Mouse (Mus musculus) monocyte, adult 5-6 weeks (primary cell): ENCODE results near the gene Hcrtr1. TPM values are rescaled to one million over a fixed set of nuclear protein-coding genes. Genes with fewer than 3 reads are reported as not detected.

Experiments used
- ATAC-seq: fragments of 153-309, 156-312 bp; replicated peaks from 2 replicates; pipeline ENCODE4 v1.8.0; 2017; ENCODE audit warnings: mild to moderate bottlenecking; ENCODE audit not compliant: low TSS enrichment, insufficient number of reproducible peaks, severe bottlenecking, poor library complexity, low FRiP score
- total RNA-seq: library from RNA; stranded (forward); fragments of 200-1000, 200-491, 200-594 nt; gene quantifications from 3 replicates; pipeline ENCODE4 v1.2.3, GENCODE M21; 2017

Hcrtr1 gene
- total RNA-seq = not detected in 3 replicates

DNA sequence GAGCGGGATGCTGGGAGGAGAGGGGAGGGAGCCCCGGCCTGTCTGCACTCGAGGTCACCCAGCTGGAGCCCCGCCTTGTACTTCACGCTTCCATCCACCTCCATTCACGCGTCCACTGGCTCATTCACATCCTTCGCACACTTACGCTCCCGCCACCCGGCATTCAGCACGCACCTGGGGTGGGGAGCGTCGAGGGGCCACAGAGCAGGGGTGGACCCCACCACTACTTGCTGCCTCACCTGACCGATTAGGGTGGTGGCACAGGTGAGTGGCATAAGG is at the start of gene Hcrtr1:
Hcrtr1 (minus strand) TSS at position 146 of the 279 bp plus-strand sequence.
- no peak for ATAC-seq

DNA sequence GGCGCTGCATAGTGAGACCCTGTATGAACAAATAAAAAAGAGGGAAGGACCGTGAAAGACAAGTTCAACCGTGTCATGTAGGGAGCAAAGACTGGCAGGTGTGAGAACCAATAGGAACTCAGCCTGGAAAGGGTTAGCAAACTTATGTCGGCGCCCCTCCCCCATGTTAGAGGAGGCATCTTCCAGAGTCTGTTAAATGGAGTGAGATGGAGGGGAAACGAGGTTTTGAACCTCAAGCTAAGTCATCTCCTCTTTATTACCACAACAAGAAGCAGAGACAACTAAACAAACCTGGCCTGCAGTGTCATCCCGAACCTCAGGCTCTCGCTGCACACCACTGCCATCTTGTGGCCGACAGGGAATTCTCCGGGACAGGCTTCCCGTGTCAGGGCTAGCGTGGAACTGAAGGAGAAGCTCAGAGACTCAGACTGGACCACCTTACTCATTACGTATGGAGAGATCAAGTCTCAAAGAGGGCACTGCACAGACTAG is 49.7 kb upstream of the Hcrtr1 start:
- ATAC-seq = peak; percentile 83

DNA sequence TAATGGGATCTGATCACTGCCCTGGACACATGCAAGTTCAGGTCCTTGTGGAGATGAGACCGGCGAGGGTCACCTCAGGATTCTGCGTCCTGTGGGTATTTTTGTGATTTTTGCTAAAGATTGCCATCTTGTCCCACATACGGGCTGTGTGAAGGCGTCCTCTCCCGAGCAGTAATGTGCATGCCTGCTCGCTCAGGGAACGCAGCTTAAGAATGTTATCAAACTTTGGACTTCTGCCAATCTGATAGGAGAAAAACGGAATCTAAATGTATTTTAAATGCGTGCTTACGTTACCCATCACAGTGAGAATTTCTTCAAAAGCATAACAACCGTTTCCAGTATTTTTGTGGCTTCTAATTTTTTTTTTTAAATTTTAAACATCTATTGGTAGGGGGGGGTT is 47.7 kb upstream of the Hcrtr1 start:
- no peak for ATAC-seq

DNA sequence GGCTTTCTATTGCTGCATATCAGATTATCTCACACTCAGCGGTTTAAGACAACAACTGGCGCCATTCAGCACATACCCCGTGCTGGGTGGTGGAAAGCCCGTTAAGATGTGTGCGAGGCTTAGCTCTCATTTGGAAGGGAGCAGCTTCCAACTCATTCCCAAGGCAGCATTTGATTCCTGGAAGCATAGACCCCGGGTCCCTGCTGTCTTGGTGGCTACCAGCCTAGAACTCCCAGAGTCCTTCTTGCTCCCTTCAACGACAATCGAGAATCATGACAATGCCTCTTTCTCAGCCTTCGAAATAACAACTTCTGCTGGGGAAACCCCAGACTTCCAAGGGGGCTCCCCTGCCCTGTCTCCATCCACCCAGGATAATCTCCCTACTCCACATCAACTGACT is 47.3 kb upstream of the Hcrtr1 start:
- no peak for ATAC-seq

DNA sequence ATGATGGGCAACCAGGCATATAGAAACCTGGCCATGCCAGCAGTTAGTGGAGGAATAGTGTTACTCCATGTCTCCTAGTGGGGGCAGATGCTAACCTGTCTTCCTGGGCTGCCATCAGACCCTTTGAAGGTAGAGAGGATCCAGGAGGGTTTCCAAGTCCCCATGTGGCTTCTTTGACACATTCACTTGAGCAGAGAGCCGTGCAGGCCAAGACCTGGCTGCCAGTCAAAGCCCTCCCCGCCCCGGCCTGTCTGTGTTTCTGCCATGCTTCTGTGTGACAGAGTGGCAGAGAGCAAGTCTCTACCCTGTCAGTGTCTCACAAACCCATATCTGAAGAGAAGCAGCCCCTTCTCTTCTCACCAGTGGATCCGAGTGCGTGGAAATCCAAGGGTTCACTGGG is 44.7 kb upstream of the Hcrtr1 start:
- ATAC-seq = no peak

GRCm38 (mm10) chr4:130183023-130183422 is 43.9 kb upstream of the Hcrtr1 start:
- ATAC-seq = no peak

DNA sequence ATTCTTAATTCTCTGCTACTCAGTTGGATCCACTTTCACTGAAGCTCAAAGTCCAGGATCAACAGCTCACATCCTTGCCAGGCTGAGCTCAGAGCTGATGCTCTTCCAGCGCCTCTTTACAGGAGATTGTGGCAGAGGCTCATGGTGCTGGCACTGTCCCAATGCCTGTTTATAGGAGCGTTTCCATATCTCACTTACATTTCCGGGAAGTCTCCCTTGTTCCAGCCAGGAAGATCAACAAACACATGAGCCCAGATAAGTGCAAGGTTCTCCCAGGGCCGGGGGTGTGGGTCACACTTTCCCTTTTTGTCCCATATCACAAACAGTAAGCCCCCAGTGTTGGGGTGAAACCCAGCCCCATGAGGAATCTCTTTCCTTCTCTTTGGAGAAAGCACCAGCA is 42.7 kb upstream of the Hcrtr1 start:
- no peak for ATAC-seq

- no peak for ATAC-seq
Observed at GRCm38 (mm10) chr4:130180909-130181602, 41.9 kb upstream of the Hcrtr1 start.

GRCm38 (mm10) chr4:130179876-130180275 is 40.7 kb upstream of the Hcrtr1 start:
- ATAC-seq = no peak

DNA sequence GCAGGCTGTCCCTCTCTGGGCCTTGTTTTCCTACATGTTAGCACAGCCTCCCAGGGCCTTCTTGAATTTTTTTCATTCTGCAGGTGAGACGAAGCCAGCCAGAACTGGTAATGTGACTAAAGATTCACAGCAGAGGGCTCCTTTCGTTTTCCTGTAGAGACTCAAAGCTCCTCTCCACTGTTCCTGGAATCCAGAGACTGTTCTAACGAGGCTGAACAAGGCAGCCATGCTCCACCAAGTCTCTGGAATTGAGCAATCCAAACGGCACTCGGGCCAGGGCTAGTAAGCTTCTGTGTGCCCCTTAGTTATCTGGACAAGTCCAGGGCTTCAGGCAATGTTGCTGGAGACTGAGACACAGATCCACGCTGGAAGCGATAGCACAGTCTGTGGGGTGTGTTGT is 38.4 kb upstream of the Hcrtr1 start:
- ATAC-seq = no peak

DNA sequence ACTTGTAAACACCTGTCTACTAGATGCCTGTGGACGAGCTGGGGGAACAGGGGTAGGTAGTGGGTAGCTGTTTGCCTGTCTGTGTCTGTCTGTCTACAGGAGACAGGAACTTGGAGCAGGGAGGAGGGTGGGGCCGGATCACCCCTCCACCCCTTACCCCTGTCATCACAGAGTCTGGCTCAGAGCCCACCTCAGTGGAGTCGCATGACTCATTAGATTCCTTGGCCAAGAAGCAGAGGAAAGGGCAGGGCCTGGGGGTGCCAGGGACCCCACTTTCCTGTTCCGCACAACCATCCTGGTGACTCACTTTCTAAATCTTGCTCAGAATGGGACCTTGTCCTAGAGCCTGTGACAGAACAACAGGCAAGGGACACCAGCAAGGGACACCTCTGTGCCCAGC is 37.9 kb upstream of the Hcrtr1 start:
- ATAC-seq = no peak

DNA sequence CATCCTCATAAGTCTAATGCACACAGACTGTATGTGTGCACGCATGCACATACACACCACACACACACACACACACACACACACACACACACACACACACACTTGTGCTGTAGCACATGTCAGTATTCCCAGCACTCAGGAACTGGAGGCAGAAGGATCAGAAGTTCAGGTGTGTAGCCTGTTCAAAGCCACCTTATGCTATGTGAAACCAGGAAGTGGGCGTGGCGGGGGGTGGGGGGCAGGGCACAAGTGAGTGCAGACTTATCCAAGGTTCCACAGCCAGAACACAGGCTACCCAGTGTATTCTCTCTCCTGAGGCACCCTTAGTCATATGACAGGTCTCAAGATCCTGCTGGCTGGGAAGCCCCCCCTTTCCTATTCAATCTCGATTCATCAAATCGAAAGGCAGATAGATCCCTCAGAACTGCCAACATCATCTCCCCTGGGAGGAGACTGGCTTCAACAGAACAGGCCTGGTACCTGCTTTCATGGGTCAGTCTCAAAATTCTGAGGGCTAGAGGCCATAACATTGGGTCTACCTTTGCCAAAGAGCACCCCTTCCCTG is 37.1 kb upstream of the Hcrtr1 start:
- no peak for ATAC-seq

DNA sequence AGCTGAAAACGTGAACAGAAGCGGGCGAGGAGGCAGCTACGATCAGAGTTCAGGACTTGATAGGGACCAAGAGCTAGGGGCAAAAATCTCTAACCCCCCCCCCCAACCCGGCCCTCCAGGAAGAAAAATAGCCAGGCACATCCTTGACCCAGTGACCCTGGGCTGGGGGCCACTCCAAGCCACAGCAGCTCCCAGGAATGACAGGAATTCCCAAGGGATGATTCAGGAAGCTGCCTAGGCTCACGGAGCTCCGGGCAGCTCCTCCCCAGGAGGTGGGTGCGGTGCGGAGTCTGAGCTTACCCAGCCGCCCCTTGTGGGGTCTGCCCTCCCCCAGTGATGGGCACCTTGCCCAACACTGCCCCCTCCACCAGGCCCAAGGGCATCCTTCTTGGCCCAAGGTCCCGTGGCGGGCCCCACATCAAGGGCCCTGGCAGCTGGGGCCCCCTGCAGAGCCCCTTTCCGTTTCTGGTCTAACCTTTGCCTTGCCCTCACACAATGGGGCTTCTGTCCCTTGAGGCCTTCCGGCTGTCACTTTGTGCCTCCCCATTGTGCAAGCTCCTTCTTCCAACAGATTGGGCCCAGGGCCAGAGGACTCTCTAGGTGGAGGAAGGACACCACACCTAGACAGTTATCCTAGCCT is 36.0 kb upstream of the Hcrtr1 start, which contains the start of gene Tinagl1:
Tinagl1 (minus strand) TSS at position 51 of the 640 bp plus-strand sequence.
- no peak for ATAC-seq

DNA sequence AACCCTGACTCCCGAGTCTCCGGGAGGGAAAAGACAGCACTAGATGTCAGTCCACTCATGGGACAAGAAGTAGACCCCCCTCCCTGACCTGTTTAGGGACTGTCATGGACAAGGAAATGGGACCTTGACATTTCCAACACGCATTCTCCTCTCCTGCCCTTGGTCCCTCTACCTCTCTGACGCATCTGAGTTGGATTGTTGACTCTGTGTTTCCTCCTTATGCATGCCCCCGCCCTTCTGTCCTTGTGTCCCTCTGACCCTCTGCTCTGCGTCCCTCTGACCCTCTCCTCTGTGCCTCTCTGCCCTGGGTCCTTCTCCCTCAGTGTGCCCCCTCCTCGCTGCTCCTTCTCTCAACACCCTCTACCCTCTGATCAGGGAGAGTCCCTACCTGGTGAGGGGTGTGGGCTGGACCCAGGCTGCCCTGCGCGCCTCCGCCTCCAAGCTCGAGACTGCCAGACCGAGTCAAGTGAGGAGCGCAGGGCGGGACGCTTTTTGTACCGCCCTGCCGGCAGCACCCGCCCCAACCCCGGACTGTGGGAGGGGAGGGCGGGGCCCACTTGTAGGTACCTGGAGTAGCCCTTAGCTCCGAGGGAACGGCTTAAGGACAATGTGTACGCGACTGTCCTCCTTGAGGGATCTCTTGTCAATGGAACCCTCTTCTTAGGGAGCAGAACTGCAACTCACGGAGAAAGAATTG is 35.3 kb upstream of the Hcrtr1 start:
- ATAC-seq = no peak

DNA sequence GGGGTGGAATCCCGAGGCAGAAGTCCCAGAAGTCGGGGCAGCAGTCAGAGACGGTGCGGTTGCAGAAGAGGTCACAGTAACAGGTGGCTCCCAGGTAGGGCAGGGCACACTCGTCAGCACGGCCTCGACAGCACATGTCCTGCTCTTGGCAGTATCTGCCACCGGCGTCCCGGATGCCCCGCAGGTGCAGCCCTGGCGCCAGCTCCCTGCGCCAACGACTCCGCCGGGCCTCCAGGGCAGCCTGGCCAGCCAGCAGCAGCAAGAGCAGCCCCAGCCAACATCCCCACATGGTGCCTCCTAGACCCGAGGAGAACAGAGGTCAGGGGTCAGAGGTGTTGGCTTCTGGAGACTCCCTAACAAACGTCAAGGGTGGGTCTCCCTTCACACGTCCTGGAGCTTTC is 34.8 kb upstream of the Hcrtr1 start:
- ATAC-seq = no peak

DNA sequence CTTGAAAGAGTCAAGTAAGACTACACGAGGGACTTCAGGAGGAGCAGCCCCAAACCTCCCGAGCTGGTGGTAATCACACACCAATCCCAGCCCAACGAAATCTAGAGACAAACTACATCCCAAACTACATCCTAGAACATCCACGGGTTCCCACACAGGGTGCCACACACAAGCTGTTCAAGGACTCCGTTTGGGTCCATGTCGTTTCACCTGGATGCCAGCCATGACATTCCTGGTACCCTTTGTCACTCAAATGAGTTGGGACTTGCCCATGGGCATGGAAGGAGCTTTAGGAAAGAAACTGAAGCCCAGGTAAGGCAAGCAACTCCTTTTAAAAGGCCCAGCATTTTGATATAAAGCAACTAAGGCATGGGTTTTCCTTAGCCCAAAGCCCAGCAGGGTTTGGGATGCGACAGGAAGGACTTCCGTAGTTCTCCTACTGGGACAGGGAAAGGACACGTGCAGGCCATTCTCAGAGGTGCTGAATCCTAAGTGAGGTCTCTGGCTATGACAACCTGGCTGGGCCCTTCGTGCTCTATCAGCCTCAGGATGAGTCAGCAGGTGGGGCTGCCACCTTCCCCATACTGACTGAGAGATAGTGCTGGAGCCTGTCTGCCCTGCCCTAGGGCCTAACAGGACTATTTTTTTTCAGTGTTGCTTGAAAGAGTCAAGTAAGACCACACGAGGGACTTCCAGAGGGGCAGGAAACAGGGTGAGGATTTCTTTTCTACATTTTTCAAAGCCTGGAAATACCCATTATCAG is 34.1 kb upstream of the Hcrtr1 start:
- no peak for ATAC-seq

DNA sequence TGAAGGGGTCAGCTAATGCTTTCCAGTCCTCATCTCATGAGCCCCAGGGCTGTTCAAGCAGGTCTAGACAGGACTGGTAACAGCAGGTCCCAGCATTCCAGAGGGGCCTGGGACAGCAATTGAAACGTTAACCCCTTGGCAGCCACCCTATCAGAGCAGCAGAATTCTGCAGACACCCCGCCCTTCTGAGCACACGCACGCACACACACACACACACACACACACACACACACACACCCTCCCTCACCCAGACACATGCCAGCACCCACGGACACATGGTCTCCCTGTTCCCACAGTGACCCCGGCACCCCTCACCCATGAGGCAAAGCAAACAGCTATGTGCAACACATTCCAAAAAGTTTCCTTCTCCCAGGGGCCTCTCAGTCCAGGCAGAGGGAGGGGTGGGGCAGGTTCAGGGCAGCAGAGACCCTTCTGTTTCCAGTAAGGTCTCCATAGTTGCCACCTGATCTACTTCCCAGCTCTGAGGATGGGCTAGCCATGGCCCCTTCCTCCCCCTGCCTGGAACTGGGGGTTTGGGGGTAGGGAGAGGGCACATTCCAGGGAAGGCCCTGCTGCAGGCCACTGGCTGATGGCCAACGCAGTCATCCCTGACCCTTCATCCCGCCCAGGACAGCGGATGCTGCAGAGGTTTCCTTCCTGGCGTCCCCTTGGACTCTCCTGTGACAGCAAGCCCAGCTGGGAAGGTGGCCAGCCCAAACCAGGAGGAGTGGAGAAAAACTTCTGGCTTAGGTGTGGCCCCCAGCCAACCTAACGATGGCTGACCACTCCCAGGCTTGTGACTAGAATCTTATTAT is 33.0 kb upstream of the Hcrtr1 start:
- ATAC-seq = no peak

GRCm38 (mm10) chr4:130170362-130170761 is 31.2 kb upstream of the Hcrtr1 start:
- no peak for ATAC-seq
